Mouse (Mus musculus): ENCODE measurements around the gene Dph1. TPM values are rescaled to one million over a fixed set of nuclear protein-coding genes. Genes with fewer than 3 reads are reported as not detected.

Gene Dph1
- polyA plus RNA-seq, 1 experiment from 2014 or later = 10.9 TPM

DNA sequence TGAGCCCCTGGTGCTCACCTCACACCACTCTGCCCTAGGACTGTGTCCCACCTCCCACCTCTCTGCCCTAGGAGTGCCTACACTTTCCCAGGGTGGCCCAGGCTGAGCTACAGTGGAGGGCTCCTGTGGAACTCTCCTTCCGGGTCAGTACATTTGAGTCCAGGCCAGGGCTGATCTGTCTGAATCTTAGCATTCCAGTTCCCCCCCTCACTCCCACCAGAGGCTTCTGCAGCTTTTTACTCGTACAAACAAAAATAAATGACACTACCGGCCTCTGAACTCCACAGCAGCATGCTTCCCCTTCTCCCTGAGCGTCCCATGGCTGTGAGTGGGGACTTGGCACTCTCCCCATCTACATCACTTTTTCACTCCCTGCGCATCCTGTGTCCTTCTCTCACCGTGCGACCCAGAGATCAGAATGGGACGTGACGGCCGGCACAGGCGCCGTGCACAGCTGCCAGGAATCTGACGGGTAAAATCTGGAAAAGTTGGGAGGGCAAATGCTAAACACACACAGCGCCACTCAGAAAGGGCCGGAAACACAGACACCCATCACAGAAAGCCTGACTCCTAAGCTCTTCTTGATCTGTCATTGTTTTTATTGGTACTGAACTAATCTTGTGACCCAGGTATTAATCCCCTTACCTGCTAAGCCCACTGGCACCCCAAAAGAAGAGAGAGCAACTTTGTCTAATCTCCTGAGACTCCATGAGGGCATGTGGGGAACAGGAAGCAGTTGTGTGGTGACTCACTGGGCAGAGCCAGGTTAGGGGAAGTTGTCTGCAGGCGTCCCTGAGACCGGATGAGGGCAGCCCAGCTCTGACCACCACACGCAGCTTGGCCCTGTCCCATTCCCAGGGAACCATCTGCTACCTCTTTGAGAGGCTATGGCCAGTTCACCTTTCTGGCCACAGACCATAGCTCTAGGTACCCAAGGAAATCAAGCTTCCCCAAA lies 38.2 kb downstream of the Dph1 start:
- Histone ChIP-seq H3K4me3 (ENCODE audit: low read depth, low read length) (no peak overlapping the region), H3K9me3 (ENCODE audit: low read length) (no peaks in the 10 kb centered on the region), H3K36me3 (replicated peaks; ENCODE audit: insufficient read depth, low read length) (peaks cover 11% of the 10 kb centered on the region; the same call in 1 of the 2 replicates), H3K4me2 (ENCODE audit: low read depth, low read length) (no peak overlapping the region), H3K27me3 (ENCODE audit: insufficient read depth, low read length) (no peaks in the 10 kb centered on the region), H3K4me1 (ENCODE audit: insufficient read depth) (peaks cover 13% of the 10 kb centered on the region), H3K9ac (replicated peaks) (no peak overlapping the region), H3K27ac (ENCODE audit: low read depth) (peak overlapping the region; percentile 67)
- DNase-seq = peak; percentile 46
- TF ChIP-seq EP300 (IDR thresholded peaks at IDR 0.05; ENCODE audit: low read depth) (no peak), CTCF (IDR thresholded peaks at IDR 0.05; ENCODE audit: low read depth) (peak; percentile 12; the same call in 1 of the 2 replicates)
- peak; percentile 61; the same call in 1 of the 2 replicates for ATAC-seq
- WGBS (ENCODE audit: insufficient replicate concordance) = 54% methylated on average over 18 of the region's 18 CpGs

DNA sequence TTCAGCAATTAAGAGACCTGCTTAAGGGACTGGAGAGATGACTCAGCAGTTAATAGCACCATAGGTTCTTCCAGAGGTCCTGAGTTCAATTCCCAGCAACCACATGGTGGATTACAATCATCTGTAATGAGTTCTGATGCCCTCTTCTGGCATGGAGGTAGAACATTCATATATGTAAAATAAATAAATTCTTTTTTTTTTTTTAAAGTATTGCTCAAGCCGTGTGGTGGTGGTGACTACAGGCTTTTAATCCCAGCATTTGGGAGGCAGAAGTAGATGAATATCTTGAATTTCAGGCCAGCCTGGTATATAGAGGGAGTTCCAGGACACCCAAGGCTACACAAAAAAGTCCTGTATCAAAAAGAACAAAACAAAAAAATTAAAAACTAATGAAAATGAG lies 40.7 kb downstream of the Dph1 start:
- no peak overlapping the region for H3K4me3 ChIP-seq (ENCODE audit: low read depth, low read length)
- peaks cover 19% of the 10 kb centered on the region for H3K4me1 ChIP-seq (ENCODE audit: insufficient read depth)
- WGBS (ENCODE audit: insufficient replicate concordance) = 60% methylated on average over 1 of the region's 1 CpGs
- no peak for DNase-seq
- no peaks in the 10 kb centered on the region for H3K9me3 ChIP-seq (ENCODE audit: low read length)
- TF ChIP-seq CTCF (IDR thresholded peaks at IDR 0.05; ENCODE audit: low read depth) (no peak), EP300 (IDR thresholded peaks at IDR 0.05; ENCODE audit: low read depth) (no peak)
- no peak for ATAC-seq
- no peak overlapping the region for H3K9ac ChIP-seq (replicated peaks)
- no peaks in the 10 kb centered on the region for H3K27me3 ChIP-seq (ENCODE audit: insufficient read depth, low read length)
- no peak overlapping the region for H3K4me2 ChIP-seq (ENCODE audit: low read depth, low read length)
- H3K27ac ChIP-seq (ENCODE audit: low read depth) = no peak overlapping the region
- H3K36me3 ChIP-seq (replicated peaks; ENCODE audit: insufficient read depth, low read length) = peaks cover 11% of the 10 kb centered on the region; the same call in 1 of the 2 replicates

DNA sequence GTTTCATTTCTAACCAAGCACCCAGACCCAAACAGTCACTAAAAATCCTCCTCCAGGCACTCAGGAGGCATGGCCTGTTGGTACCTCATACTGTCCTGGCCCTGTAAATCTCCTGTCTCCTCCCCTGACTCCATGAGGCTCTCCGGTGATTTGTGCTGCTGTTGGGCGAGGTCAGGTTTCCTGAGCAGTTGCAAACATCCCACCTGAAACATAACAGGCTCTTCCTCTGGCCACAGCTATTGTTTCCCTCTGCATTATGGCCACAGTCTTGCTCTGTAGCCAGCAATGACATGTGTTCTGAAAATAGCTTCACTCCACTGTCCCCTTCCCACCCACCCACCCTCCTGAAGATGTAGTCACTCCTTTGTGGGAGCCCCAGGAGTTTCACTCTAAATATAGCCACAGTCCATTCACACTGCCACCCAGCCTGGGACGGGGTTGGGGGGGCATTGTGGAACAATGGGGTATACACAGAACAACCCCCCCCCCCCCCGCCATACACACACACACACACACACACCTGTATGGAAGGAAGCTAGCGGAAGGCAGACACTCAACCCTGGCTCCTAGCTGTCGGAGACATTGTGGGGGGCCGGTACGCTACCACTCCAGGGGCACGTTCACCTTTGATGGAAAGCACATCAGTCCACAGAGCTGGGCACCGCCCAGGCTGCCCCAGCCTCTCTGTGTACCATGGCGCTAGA lies 42.6 kb downstream of the Dph1 start:
- DNase-seq (no peak), ATAC-seq (peak; percentile 7; the same call in 1 of the 2 replicates)
- H3K27ac ChIP-seq (ENCODE audit: low read depth) = 0 out of 2 replicates have a peak overlapping the region, but pooled peaks have one; percentile 11
- no peaks in the 10 kb centered on the region for H3K9me3 ChIP-seq (ENCODE audit: low read length)
- TF ChIP-seq CTCF (IDR thresholded peaks at IDR 0.05; ENCODE audit: low read depth) (no peak), EP300 (IDR thresholded peaks at IDR 0.05; ENCODE audit: low read depth) (no peak)
- no peaks in the 10 kb centered on the region for H3K27me3 ChIP-seq (ENCODE audit: insufficient read depth, low read length)
- H3K9ac ChIP-seq (replicated peaks) = no peak overlapping the region
- H3K4me2 ChIP-seq (ENCODE audit: low read depth, low read length) = no peak overlapping the region
- H3K4me1 ChIP-seq (ENCODE audit: insufficient read depth) = peaks cover 14% of the 10 kb centered on the region
- WGBS (ENCODE audit: insufficient replicate concordance) = 84% methylated on average over 10 of the region's 11 CpGs
- H3K4me3 ChIP-seq (ENCODE audit: low read depth, low read length) = no peak overlapping the region
- H3K36me3 ChIP-seq (replicated peaks; ENCODE audit: insufficient read depth, low read length) = peaks cover 16% of the 10 kb centered on the region; the same call in 1 of the 2 replicates

DNA sequence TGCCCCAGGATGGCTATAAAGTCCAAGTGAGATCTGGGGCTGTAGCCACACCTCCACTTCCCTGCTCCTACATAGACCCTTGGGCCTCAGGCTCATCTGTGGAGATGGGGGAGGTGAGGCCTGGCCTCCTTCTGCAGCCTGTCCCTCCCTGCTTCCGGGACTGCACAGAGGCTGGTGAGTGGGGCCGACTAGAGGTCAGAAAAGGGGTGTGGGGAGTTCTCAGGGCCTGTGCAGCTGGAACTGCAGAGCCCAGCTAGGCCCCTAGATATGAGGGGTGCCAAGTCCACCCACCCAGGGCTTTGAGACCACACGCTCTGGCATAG lies 43.2 kb downstream of the Dph1 start:
- ATAC-seq = peak; percentile 40
- 44% methylated on average over 3 of the region's 3 CpGs for WGBS (ENCODE audit: insufficient replicate concordance)
- H3K9ac ChIP-seq (replicated peaks) = no peak overlapping the region
- 0 out of 2 replicates have a peak overlapping the region, but pooled peaks have one; percentile 11 for H3K27ac ChIP-seq (ENCODE audit: low read depth)
- H3K4me3 ChIP-seq (ENCODE audit: low read depth, low read length) = no peak overlapping the region
- no peak overlapping the region for H3K4me2 ChIP-seq (ENCODE audit: low read depth, low read length)
- no peaks in the 10 kb centered on the region for H3K27me3 ChIP-seq (ENCODE audit: insufficient read depth, low read length)
- DNase-seq = no peak
- TF ChIP-seq CTCF (IDR thresholded peaks at IDR 0.05; ENCODE audit: low read depth) (0 out of 2 replicates have a peak, but pooled peaks have one; percentile 10), EP300 (IDR thresholded peaks at IDR 0.05; ENCODE audit: low read depth) (no peak)
- peaks cover 20% of the 10 kb centered on the region; the same call in 1 of the 2 replicates for H3K36me3 ChIP-seq (replicated peaks; ENCODE audit: insufficient read depth, low read length)
- peaks cover 14% of the 10 kb centered on the region for H3K4me1 ChIP-seq (ENCODE audit: insufficient read depth)
- H3K9me3 ChIP-seq (ENCODE audit: low read length) = no peaks in the 10 kb centered on the region

DNA sequence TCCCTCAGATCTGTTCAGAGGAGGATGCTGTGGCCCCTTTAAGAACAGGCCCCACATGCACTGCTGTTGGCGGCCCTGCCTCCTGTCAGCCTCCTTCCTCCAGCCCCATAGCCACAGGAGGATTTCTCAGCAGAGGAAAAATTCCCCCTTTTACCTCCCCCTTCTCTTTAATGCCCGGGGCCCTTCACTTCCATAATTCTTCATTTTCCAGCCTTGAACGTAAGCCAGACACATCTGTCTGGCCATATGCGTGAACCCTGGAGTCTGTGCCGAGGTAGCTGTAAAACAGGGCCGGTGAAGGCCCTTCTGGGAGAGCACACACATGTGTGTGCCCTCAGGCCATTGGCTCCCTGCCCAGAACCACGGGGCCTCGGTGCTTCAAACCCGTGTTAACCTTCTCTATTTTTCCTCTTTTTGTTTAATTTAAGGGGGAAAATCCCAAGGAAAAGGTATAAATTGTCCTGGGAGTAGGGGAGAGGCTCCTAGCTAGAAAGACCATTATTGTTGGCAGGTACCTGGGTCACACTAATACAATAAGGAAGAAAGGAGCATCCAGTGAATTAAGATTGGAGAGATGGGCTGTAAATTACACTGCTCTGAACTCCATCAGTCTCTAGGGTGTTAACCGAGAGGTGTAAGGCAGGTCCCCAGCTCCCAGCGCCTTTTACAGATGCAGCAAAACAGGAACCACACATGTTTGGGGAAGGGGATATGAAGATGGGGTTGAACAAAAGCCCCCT lies 43.8 kb downstream of the Dph1 start:
- no peak for TF ChIP-seq EP300 (IDR thresholded peaks at IDR 0.05; ENCODE audit: low read depth)
- no peak for TF ChIP-seq CTCF (IDR thresholded peaks at IDR 0.05; ENCODE audit: low read depth)
- WGBS (ENCODE audit: insufficient replicate concordance) = 47% methylated on average over 11 of the region's 11 CpGs
- H3K9me3 ChIP-seq (ENCODE audit: low read length) = no peaks in the 10 kb centered on the region
- peaks cover 20% of the 10 kb centered on the region; the same call in 1 of the 2 replicates for H3K36me3 ChIP-seq (replicated peaks; ENCODE audit: insufficient read depth, low read length)
- ATAC-seq (0 out of 2 replicates have a peak, but pooled peaks have one; percentile 19), DNase-seq (no peak)
- H3K4me3 ChIP-seq (ENCODE audit: low read depth, low read length) = no peak overlapping the region
- H3K9ac ChIP-seq (replicated peaks) = no peak overlapping the region
- no peak overlapping the region for H3K4me2 ChIP-seq (ENCODE audit: low read depth, low read length)
- H3K4me1 ChIP-seq (ENCODE audit: insufficient read depth) = peaks cover 14% of the 10 kb centered on the region
- H3K27ac ChIP-seq (ENCODE audit: low read depth) = 0 out of 2 replicates have a peak overlapping the region, but pooled peaks have one; percentile 0
- H3K27me3 ChIP-seq (ENCODE audit: insufficient read depth, low read length) = no peaks in the 10 kb centered on the region
